Mouse (Mus musculus) heart, postnatal 0 days (tissue): ENCODE data around the gene Nt5c2.
A peak's percentile ranks its signal among the peaks of the same experiment; 100 is the strongest.

Source experiments
- CTCF ChIP-seq: IDR thresholded peaks from 2 replicates; pipeline ENCODE4 v1.5.1; 2016; ENCODE audit warnings: antibody characterized with exemption, control low read depth, low read depth
- EP300 ChIP-seq: IDR thresholded peaks from 2 replicates; pipeline ENCODE4 v1.6.1; 2016; ENCODE audit warnings: antibody characterized with exemption, low read depth

DNA sequence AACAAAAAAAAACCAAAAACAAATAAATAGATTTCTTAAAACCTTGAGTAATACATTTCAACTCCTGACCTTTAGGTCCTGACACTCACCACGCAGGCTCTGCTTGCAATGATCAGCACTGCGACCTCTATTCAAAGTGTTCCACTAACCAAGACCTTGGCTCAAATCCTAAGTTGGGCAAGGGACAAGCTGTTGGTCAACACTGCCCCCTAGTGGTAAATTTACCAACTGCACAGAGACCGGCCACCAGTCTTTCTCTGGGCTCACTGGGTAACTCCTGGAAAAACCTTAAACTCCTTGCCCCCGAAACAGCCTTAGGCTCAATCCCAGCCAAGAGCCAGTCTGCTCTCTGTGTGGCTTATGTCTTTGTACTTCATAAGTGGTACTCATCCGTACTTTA lies 23.8 kb downstream of the Nt5c2 start:
- TF ChIP-seq EP300 (no peak), CTCF (peak; percentile 98)
